In genomic region chr1:41810318-41810964, GRCm38 (mm10) we compare ENCODE assay signal across 8 mouse cellular contexts.
DNase-seq lines count a peak whose midpoint lies in the region; ATAC-seq and TF ChIP-seq lines count a peak whose summit lies in the region.

No protein-coding gene starts in this region.

- peak; percentile 28 for DNase-seq in liver
- no peak for DNase-seq in liver, embryonic 11.5 days (ENCODE audit: low spot score)
- peak; percentile 55 for DNase-seq in embryo, embryonic 11.5 days (ENCODE audit: low read depth, low spot score)
- peak; percentile 48 to 53 for DNase-seq in heart, postnatal 10 days
- DNase-seq in kidney, postnatal 36 days: peak; percentile 58 to 67
- DNase-seq in lung, embryonic 14.5 days: peak; percentile 86
- peak; percentile 73 to 84 for DNase-seq in right cerebral cortex, adult 2 months (ENCODE audit: low spot score in 2 of 2)
- DNase-seq in thymus, postnatal 0 days (ENCODE audit: low spot score): no peak

- no peaks in the 10 kb centered on the region for H3K9me3 ChIP-seq in liver, embryonic 11.5 days (ENCODE audit: control insufficient read depth, low read length)
- no peaks in the 10 kb centered on the region for H3K9me3 ChIP-seq in lung, embryonic 14.5 days (ENCODE audit: low read depth, low read length)

- intact Hi-C loops in heart, postnatal 10 days (cut with DNase I): loop anchor here (2.0 to 5.0 kb wide), 3 partner anchors 427 to 902 kb away; no protein-coding TSS in a partner anchor

- H3K27ac ChIP-seq in liver, embryonic 11.5 days (ENCODE audit: low read depth, low read length): no peak overlapping the region
- H3K27ac ChIP-seq in lung, embryonic 14.5 days (ENCODE audit: low read depth): no peak overlapping the region

- H3K4me2 ChIP-seq in liver, embryonic 11.5 days: no peak overlapping the region
- peak overlapping the region; percentile 54 for H3K4me2 ChIP-seq in lung, embryonic 14.5 days

- no peak overlapping the region for H3K4me3 ChIP-seq in liver, embryonic 11.5 days (ENCODE audit: low read depth, low read length)
- 0 out of 2 replicates have a peak overlapping the region, but pooled peaks have one; percentile 4 for H3K4me3 ChIP-seq in lung, embryonic 14.5 days (ENCODE audit: low read depth, low read length)

- no peaks in the 10 kb centered on the region for H3K36me3 ChIP-seq in liver, embryonic 11.5 days (ENCODE audit: control insufficient read depth, insufficient read depth, low read length)
- H3K36me3 ChIP-seq in lung, embryonic 14.5 days (ENCODE audit: insufficient read depth): no peaks in the 10 kb centered on the region

- no peaks in the 10 kb centered on the region for H3K27me3 ChIP-seq in liver, embryonic 11.5 days (replicated peaks; ENCODE audit: control insufficient read depth, insufficient read depth, low read length)
- no peaks in the 10 kb centered on the region for H3K27me3 ChIP-seq in lung, embryonic 14.5 days (ENCODE audit: insufficient read depth, low read length)

- TF ChIP-seq CTCF in lung, embryonic 14.5 days (IDR thresholded peaks at IDR 0.05; ENCODE audit: low read depth): peak; percentile 80

- WGBS in liver, embryonic 11.5 days: 22% methylated on average over 9 of the region's 9 CpGs
- WGBS in lung, embryonic 14.5 days: 11% methylated on average over 9 of the region's 9 CpGs

- no peak for ATAC-seq in liver, embryonic 11.5 days (replicated peaks; ENCODE audit: low FRiP score)
- peak; percentile 93; the same call in 1 of the 2 replicates for ATAC-seq in lung, embryonic 14.5 days (ENCODE audit: insufficient read depth)

- H3K9ac ChIP-seq in liver, embryonic 11.5 days (ENCODE audit: low read depth, low read length): no peak overlapping the region
- no peak overlapping the region for H3K9ac ChIP-seq in lung, embryonic 14.5 days

- no peaks in the 10 kb centered on the region for H3K4me1 ChIP-seq in liver, embryonic 11.5 days (replicated peaks; ENCODE audit: control insufficient read depth, insufficient read depth, low read length)
- H3K4me1 ChIP-seq in lung, embryonic 14.5 days (ENCODE audit: insufficient read depth): no peaks in the 10 kb centered on the region

Comparison
In these comparisons a context has a peak if more than half of its experiments do, and no peak if none do; other contexts are left out.
1. DNase-seq: peak in liver (single experiment), embryo, embryonic 11.5 days (single experiment), heart, postnatal 10 days (2 of 2), kidney, postnatal 36 days (2 of 2), lung, embryonic 14.5 days (single experiment) and right cerebral cortex, adult 2 months (2 of 2); none in liver, embryonic 11.5 days (single experiment) and thymus, postnatal 0 days (single experiment).